Mouse (Mus musculus) hindbrain, embryonic 15.5 days (tissue): ENCODE results near the gene 2410137M14Rik. TPM values are rescaled to one million over a fixed set of nuclear protein-coding genes. Genes with fewer than 3 reads are reported as not detected.
A peak's percentile ranks its signal among the peaks of the same experiment; 100 is the strongest.

ENCODE experiments used
- ATAC-seq: fragments of 200-750 bp; cut with Nextera tagmentation; 2 replicates; pipeline ENCODE4 v1.8.0; 2017; ENCODE audit warnings: low read depth, moderate number of reproducible peaks, moderate TSS enrichment; ENCODE audit not compliant: low FRiP score
- H3K27ac ChIP-seq: fragments of 300-500 bp; sonication (generic); replicated peaks from 2 replicates; pipeline ENCODE4 v1.5.1; 2015; ENCODE audit warnings: mild to moderate bottlenecking, inconsistent platforms
- H3K27me3 ChIP-seq: fragments of 300-500 bp; sonication (generic); 2 replicates; pipeline ENCODE4 v1.6.1; 2015; ENCODE audit warnings: control low read depth, inconsistent platforms
- H3K36me3 ChIP-seq: fragments of 300-500 bp; sonication (generic); 2 replicates; pipeline ENCODE4 v1.6.1; 2015; ENCODE audit warnings: control low read depth, inconsistent platforms
- H3K4me1 ChIP-seq: fragments of 300-500 bp; sonication (generic); replicated peaks from 2 replicates; pipeline ENCODE4 v1.6.1; 2015; ENCODE audit warnings: control low read depth, inconsistent platforms
- H3K4me2 ChIP-seq: fragments of 300-500 bp; sonication (generic); 2 replicates; pipeline ENCODE4 v1.6.1; 2015; ENCODE audit warnings: moderate library complexity, mild to moderate bottlenecking, inconsistent platforms
- H3K4me3 ChIP-seq: fragments of 300-500 bp; sonication (generic); 2 replicates; pipeline ENCODE4 v1.5.1; 2015; ENCODE audit warnings: mild to moderate bottlenecking, inconsistent platforms
- H3K9ac ChIP-seq: fragments of 300-500 bp; sonication (generic); 2 replicates; pipeline ENCODE4 v1.6.1; 2015; ENCODE audit warnings: inconsistent platforms
- H3K9me3 ChIP-seq: fragments of 300-500 bp; sonication (generic); 2 replicates; pipeline ENCODE4 v1.6.1; 2016; ENCODE audit warnings: control low read depth, inconsistent platforms
- WGBS: fragments of 180-500 bp; shearing (Covaris S2); methylation state at CpG from one replicate; pipeline ENCODE4 v1.1.7; 2015; 5-methylcytosine and 5-hydroxymethylcytosine counted together
- polyA plus RNA-seq: library from polyadenylated mRNA; unstranded; fragments of >200 nt; fragmentation: Nextera tagmentation; extraction: Ambion mirVana; gene quantifications from 2 replicates; pipeline ENCODE4 v1.2.1, GENCODE M21; 2015

2410137M14Rik gene
- polyA plus RNA-seq, 1 experiment from 2014 or later = 0.30 TPM

- WGBS = 72% methylated on average over 1 of the region's 1 CpGs
- H3K27ac ChIP-seq = no peak overlapping the region
These were observed 19.9 kb downstream of the 2410137M14Rik start for GRCm38 (mm10) chr17:36961125-36961524.

GRCm38 (mm10) chr17:36958884-36959283, 22.2 kb downstream of the 2410137M14Rik start:
- no peak for ATAC-seq
- Histone ChIP-seq H3K9me3 (no peaks in the 10 kb centered on the region), H3K27ac (peak overlapping the region; percentile 77), H3K27me3 (no peaks in the 10 kb centered on the region), H3K9ac (peak overlapping the region; percentile 73), H3K36me3 (0 out of 2 replicates have a peak, but pooled peaks cover 7% of the 10 kb centered on the region), H3K4me1 (peaks cover 23% of the 10 kb centered on the region), H3K4me3 (peak overlapping the region; percentile 66), H3K4me2 (peak overlapping the region; percentile 74)
- 12% methylated on average over 12 of the region's 12 CpGs for WGBS

More at GRCm38 (mm10) chr17:36961125-36961524, 19.9 kb downstream of the 2410137M14Rik start:
- Histone ChIP-seq H3K4me2 (no peak overlapping the region), H3K9ac (no peak overlapping the region), H3K4me3 (no peak overlapping the region), H3K27me3 (no peaks in the 10 kb centered on the region), H3K4me1 (peaks cover 23% of the 10 kb centered on the region), H3K36me3 (0 out of 2 replicates have a peak, but pooled peaks cover 5% of the 10 kb centered on the region), H3K9me3 (no peaks in the 10 kb centered on the region)
- no peak for ATAC-seq

- Histone ChIP-seq H3K4me3 (peak within 1 kb of the TSS; percentile 66), H3K4me2 (peak within 1 kb of the TSS; percentile 74), H3K36me3 (0 out of 2 replicates have a peak, but pooled peaks cover 7% of the 10 kb centered on the region), H3K27ac (peak within 1 kb of the TSS; percentile 77), H3K4me1 (peaks cover 23% of the 10 kb centered on the region), H3K27me3 (no peaks in the 10 kb centered on the region), H3K9me3 (no peaks in the 10 kb centered on the region), H3K9ac (peak within 1 kb of the TSS; percentile 73)
- WGBS = under 1% methylated on average over 46 of the region's 46 CpGs
- ATAC-seq = peak; percentile 97
These were observed 22.9 kb downstream of the 2410137M14Rik start, which contains the start of the genes Znrd1 and Znrd1as for GRCm38 (mm10) chr17:36957999-36958743. Znrd1 (minus strand) TSS chr17:36958559. Znrd1as (plus strand) TSS chr17:36958592.

GRCm38 (mm10) chr17:36953062-36953461, 28.0 kb downstream of the 2410137M14Rik start:
- Histone ChIP-seq H3K36me3 (peaks cover 14% of the 10 kb centered on the region), H3K9me3 (no peaks in the 10 kb centered on the region), H3K4me3 (no peak overlapping the region), H3K27ac (no peak overlapping the region), H3K27me3 (no peaks in the 10 kb centered on the region), H3K4me2 (no peak overlapping the region), H3K4me1 (peaks cover 22% of the 10 kb centered on the region), H3K9ac (no peak overlapping the region)
- WGBS = 94% methylated on average over 1 of the region's 1 CpGs
- ATAC-seq = no peak

- ATAC-seq = no peak
- H3K4me3 ChIP-seq = no peak overlapping the region
- H3K36me3 ChIP-seq = peaks cover 14% of the 10 kb centered on the region
- no peaks in the 10 kb centered on the region for H3K27me3 ChIP-seq
- no peak overlapping the region for H3K27ac ChIP-seq
- no peaks in the 10 kb centered on the region for H3K9me3 ChIP-seq
- H3K9ac ChIP-seq = no peak overlapping the region
- H3K4me1 ChIP-seq = peaks cover 20% of the 10 kb centered on the region
- H3K4me2 ChIP-seq = no peak overlapping the region
- WGBS = 89% methylated on average over 2 of the region's 2 CpGs
These were observed 28.4 kb downstream of the 2410137M14Rik start for GRCm38 (mm10) chr17:36952631-36953030.

- Histone ChIP-seq H3K4me3 (peak within 1 kb of the TSS; percentile 85), H3K4me2 (peak within 1 kb of the TSS; percentile 76), H3K4me1 (peaks cover 21% of the 10 kb centered on the region), H3K27me3 (no peaks in the 10 kb centered on the region), H3K36me3 (peaks cover 11% of the 10 kb centered on the region), H3K9ac (peak within 1 kb of the TSS; percentile 75), H3K9me3 (no peaks in the 10 kb centered on the region), H3K27ac (peak within 1 kb of the TSS; percentile 92)
- 2% methylated on average over 36 of the region's 36 CpGs for WGBS
- peak; percentile 96 for ATAC-seq
These were observed 29.8 kb downstream of the 2410137M14Rik start, which contains the start of gene Ppp1r11 for GRCm38 (mm10) chr17:36950981-36951947. Ppp1r11 (minus strand) TSS chr17:36951741.

- Histone ChIP-seq H3K9me3 (no peaks in the 10 kb centered on the region), H3K27ac (no peak overlapping the region), H3K4me1 (peaks cover 30% of the 10 kb centered on the region), H3K27me3 (peaks cover 9% of the 10 kb centered on the region), H3K4me3 (no peak overlapping the region), H3K9ac (no peak overlapping the region), H3K36me3 (peaks cover 6% of the 10 kb centered on the region), H3K4me2 (no peak overlapping the region)
- WGBS = 94% methylated on average over 8 of the region's 8 CpGs
- ATAC-seq = no peak
These were observed 31.8 kb downstream of the 2410137M14Rik start for GRCm38 (mm10) chr17:36949265-36949664.

- Histone ChIP-seq H3K4me1 (peaks cover 33% of the 10 kb centered on the region), H3K36me3 (peaks cover 6% of the 10 kb centered on the region), H3K9ac (no peak overlapping the region), H3K4me3 (no peak overlapping the region), H3K4me2 (no peak overlapping the region), H3K27ac (no peak overlapping the region), H3K27me3 (peaks cover 17% of the 10 kb centered on the region), H3K9me3 (no peaks in the 10 kb centered on the region)
- 87% methylated on average over 1 of the region's 1 CpGs for WGBS
- no peak for ATAC-seq
These were observed 32.8 kb downstream of the 2410137M14Rik start for GRCm38 (mm10) chr17:36948286-36948685.

- Histone ChIP-seq H3K9ac (peak overlapping the region; percentile 56), H3K4me3 (peak overlapping the region; percentile 41), H3K36me3 (peaks cover 6% of the 10 kb centered on the region), H3K27me3 (peaks cover 23% of the 10 kb centered on the region), H3K9me3 (no peaks in the 10 kb centered on the region), H3K4me1 (peaks cover 42% of the 10 kb centered on the region), H3K4me2 (peak overlapping the region; percentile 85), H3K27ac (peak overlapping the region; percentile 68)
- WGBS = under 1% methylated on average over 61 of the region's 62 CpGs
- peak; percentile 69 for ATAC-seq
These were observed 33.8 kb downstream of the 2410137M14Rik start for GRCm38 (mm10) chr17:36947051-36947819.

- H3K4me2 ChIP-seq = 0 out of 2 replicates have a peak overlapping the region, but pooled peaks have one; percentile 66
- no peak overlapping the region for H3K4me3 ChIP-seq
- H3K36me3 ChIP-seq = peaks cover 6% of the 10 kb centered on the region
- no peaks in the 10 kb centered on the region for H3K9me3 ChIP-seq
- H3K4me1 ChIP-seq = peaks cover 32% of the 10 kb centered on the region
- no peak overlapping the region for H3K27ac ChIP-seq
- ATAC-seq = no peak
- peaks cover 33% of the 10 kb centered on the region for H3K27me3 ChIP-seq
- H3K9ac ChIP-seq = no peak overlapping the region
- 29% methylated on average over 9 of the region's 9 CpGs for WGBS
These were observed 36.8 kb downstream of the 2410137M14Rik start for GRCm38 (mm10) chr17:36944121-36944775.
